Mouse (Mus musculus): ENCODE measurements around the gene Babam2. TPM values are rescaled to one million over a fixed set of nuclear protein-coding genes. Genes with fewer than 3 reads are reported as not detected.

The Babam2 gene
- polyA plus RNA-seq, 1 experiment from 2014 or later, result 46.4 TPM

DNA sequence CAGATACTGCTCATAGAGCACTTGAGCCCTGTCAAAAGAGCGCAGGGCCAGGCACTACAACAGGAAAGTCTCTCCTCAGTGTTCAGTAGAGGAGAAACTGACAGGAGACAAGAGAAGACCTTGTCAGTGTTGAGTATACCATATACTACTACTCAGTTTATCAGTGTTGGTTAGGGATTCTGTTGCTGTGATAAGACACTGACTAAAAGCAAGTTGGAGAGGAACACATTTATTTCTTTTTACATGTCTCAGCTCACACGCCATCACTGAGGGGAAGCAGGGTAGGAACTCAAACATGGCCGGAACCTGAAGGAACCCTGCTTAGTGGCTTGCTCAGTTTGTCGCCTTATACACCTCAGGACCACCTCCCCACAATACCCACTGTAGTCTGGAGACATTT is 64.4 kb downstream of the Babam2 start:
- no peak overlapping the region for H3K4me3 ChIP-seq
- no peak overlapping the region for H3K9ac ChIP-seq (replicated peaks)
- ATAC-seq (ENCODE audit: low FRiP score, low read depth), result no peak
- no peaks in the 10 kb centered on the region for H3K4me1 ChIP-seq
- H3K27ac ChIP-seq (replicated peaks), result no peak overlapping the region
- no peaks in the 10 kb centered on the region for H3K36me3 ChIP-seq
- no peak overlapping the region for H3K4me2 ChIP-seq (replicated peaks)
- H3K27me3 ChIP-seq, result no peaks in the 10 kb centered on the region
- WGBS, result 92% methylated on average over 4 of the region's 4 CpGs
- H3K9me3 ChIP-seq, result no peaks in the 10 kb centered on the region

- Histone ChIP-seq H3K4me3 (no peak overlapping the region), H3K9ac (replicated peaks) (no peak overlapping the region), H3K9me3 (no peaks in the 10 kb centered on the region), H3K27me3 (no peaks in the 10 kb centered on the region), H3K27ac (replicated peaks) (no peak overlapping the region), H3K4me1 (peaks cover 6% of the 10 kb centered on the region), H3K36me3 (no peaks in the 10 kb centered on the region), H3K4me2 (replicated peaks) (no peak overlapping the region)
- no peak for ATAC-seq (ENCODE audit: low FRiP score, low read depth)
- WGBS, result 83% methylated on average over 1 of the region's 1 CpGs
Measured at GRCm38 (mm10) chr5:31762773-31763172, 65.3 kb downstream of the Babam2 start.

DNA sequence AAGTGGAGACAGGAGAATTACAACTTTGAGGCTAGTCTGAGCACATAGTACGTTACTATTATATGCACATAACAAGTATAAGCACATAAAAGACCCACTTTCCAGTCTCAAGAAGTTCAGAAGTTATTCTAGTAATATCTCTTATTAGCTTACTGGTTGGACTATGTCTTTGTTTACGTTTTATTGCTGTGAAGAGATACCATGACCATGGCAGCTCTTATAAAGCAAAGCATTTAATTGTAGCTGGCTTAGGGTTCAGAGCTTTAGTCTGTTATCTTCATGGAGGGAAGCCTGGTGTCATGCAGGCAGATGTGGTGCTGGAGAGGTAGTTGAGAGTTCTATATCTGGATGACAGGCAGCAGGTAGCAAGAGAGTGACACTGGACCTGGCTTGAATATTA is 68.3 kb downstream of the Babam2 start:
- no peaks in the 10 kb centered on the region for H3K9me3 ChIP-seq
- H3K27me3 ChIP-seq, result no peaks in the 10 kb centered on the region

DNA sequence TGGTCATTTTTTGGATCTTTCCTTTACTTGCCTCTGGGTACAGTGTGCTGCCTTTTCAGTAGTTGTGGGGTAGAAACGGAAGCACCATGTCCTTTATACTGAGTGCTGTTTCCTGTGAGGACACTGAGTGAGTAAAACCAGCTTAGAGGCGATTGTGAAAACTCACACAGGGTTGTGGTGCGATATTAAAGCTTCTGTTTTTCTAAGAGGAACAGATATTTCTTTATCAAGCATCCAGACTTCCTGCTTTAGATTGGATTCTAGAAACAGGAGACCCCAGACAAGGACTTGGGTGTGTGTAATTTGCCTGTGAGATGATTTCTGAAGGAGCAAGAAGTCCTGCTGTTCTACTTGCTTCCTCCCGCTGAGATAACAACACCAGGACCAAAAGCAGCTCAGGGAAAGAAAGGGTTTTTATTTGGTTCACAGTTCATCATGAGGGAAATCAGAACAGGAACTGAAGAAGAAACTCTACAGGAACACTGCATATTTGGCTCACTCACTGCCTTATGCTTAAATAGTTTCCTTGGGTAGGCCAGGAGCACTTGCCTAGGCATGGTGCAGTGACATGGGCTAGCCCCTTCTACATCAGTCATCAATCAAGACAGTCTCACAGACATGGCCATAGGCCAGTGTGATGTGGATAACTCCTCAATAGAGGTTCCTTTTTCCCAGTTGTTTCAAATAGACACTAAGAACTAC is 69.5 kb downstream of the Babam2 start:
- 65% methylated on average over 4 of the region's 4 CpGs for WGBS

More for the DNA sequence above, 68.3 kb downstream of the Babam2 start:
- Histone ChIP-seq H3K4me1 (peaks cover 8% of the 10 kb centered on the region), H3K4me3 (no peak overlapping the region), H3K9ac (replicated peaks) (no peak overlapping the region), H3K27ac (replicated peaks) (no peak overlapping the region), H3K4me2 (replicated peaks) (no peak overlapping the region), H3K36me3 (no peaks in the 10 kb centered on the region)
- ATAC-seq (ENCODE audit: low FRiP score, low read depth), result no peak
- WGBS, result 94% methylated on average over 2 of the region's 2 CpGs

GRCm38 (mm10) chr5:31771486-31771885 is 74.0 kb downstream of the Babam2 start:
- Histone ChIP-seq H3K4me1 (peaks cover 8% of the 10 kb centered on the region), H3K9ac (replicated peaks) (no peak overlapping the region), H3K36me3 (no peaks in the 10 kb centered on the region), H3K4me2 (replicated peaks) (no peak overlapping the region), H3K27ac (replicated peaks) (no peak overlapping the region), H3K27me3 (no peaks in the 10 kb centered on the region), H3K9me3 (no peaks in the 10 kb centered on the region), H3K4me3 (no peak overlapping the region)
- no peak for ATAC-seq (ENCODE audit: low FRiP score, low read depth)
- WGBS, result 85% methylated on average over 5 of the region's 5 CpGs

More for the DNA sequence above, 69.5 kb downstream of the Babam2 start:
- no peak overlapping the region for H3K9ac ChIP-seq (replicated peaks)
- H3K4me1 ChIP-seq, result peaks cover 8% of the 10 kb centered on the region
- no peak overlapping the region for H3K4me3 ChIP-seq
- no peaks in the 10 kb centered on the region for H3K36me3 ChIP-seq
- H3K27ac ChIP-seq (replicated peaks), result no peak overlapping the region
- H3K4me2 ChIP-seq (replicated peaks), result no peak overlapping the region
- ATAC-seq (ENCODE audit: low FRiP score, low read depth), result no peak
- H3K9me3 ChIP-seq, result no peaks in the 10 kb centered on the region
- H3K27me3 ChIP-seq, result no peaks in the 10 kb centered on the region

DNA sequence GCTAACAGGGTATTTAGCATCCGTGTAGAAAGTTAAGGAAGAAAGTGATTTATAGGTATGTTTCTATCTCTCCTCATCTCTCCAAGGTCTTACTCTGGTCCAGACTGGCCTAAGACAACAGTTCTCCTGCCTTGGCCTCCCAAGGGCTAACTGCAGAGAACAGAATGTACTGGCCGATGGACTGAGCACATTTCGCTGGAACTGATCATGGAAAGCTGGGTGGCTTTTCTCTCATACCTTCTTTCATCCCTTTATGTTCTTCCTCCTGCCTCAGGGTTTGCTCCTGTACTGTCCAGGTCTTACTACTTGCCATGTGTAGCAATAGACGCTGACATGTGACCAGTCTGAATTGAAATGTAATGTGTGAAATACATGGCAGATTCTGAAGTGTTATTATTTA is 74.4 kb downstream of the Babam2 start:
- peaks cover 8% of the 10 kb centered on the region for H3K4me1 ChIP-seq
- H3K36me3 ChIP-seq, result no peaks in the 10 kb centered on the region
- ATAC-seq (ENCODE audit: low FRiP score, low read depth), result no peak
- H3K4me2 ChIP-seq (replicated peaks), result no peak overlapping the region
- no peak overlapping the region for H3K4me3 ChIP-seq
- H3K9ac ChIP-seq (replicated peaks), result no peak overlapping the region
- H3K9me3 ChIP-seq, result no peaks in the 10 kb centered on the region
- no peak overlapping the region for H3K27ac ChIP-seq (replicated peaks)
- no peaks in the 10 kb centered on the region for H3K27me3 ChIP-seq
- 92% methylated on average over 4 of the region's 4 CpGs for WGBS

GRCm38 (mm10) chr5:31774976-31775375 is 77.5 kb downstream of the Babam2 start:
- WGBS, result 95% methylated on average over 6 of the region's 6 CpGs

GRCm38 (mm10) chr5:31781624-31782023 is 84.1 kb downstream of the Babam2 start:
- no peaks in the 10 kb centered on the region for H3K4me1 ChIP-seq
- no peak overlapping the region for H3K4me3 ChIP-seq
- no peak overlapping the region for H3K9ac ChIP-seq (replicated peaks)
- WGBS, result 84% methylated on average over 5 of the region's 5 CpGs
- no peak for ATAC-seq (ENCODE audit: low FRiP score, low read depth)
- H3K27me3 ChIP-seq, result no peaks in the 10 kb centered on the region
- no peak overlapping the region for H3K27ac ChIP-seq (replicated peaks)
- no peaks in the 10 kb centered on the region for H3K36me3 ChIP-seq
- no peaks in the 10 kb centered on the region for H3K9me3 ChIP-seq
- H3K4me2 ChIP-seq (replicated peaks), result no peak overlapping the region

More at GRCm38 (mm10) chr5:31774976-31775375, 77.5 kb downstream of the Babam2 start:
- no peak overlapping the region for H3K27ac ChIP-seq (replicated peaks)
- H3K4me3 ChIP-seq, result no peak overlapping the region
- H3K9me3 ChIP-seq, result no peaks in the 10 kb centered on the region
- no peaks in the 10 kb centered on the region for H3K4me1 ChIP-seq
- no peaks in the 10 kb centered on the region for H3K27me3 ChIP-seq
- H3K9ac ChIP-seq (replicated peaks), result no peak overlapping the region
- no peaks in the 10 kb centered on the region for H3K36me3 ChIP-seq
- H3K4me2 ChIP-seq (replicated peaks), result no peak overlapping the region
- ATAC-seq (ENCODE audit: low FRiP score, low read depth), result no peak

DNA sequence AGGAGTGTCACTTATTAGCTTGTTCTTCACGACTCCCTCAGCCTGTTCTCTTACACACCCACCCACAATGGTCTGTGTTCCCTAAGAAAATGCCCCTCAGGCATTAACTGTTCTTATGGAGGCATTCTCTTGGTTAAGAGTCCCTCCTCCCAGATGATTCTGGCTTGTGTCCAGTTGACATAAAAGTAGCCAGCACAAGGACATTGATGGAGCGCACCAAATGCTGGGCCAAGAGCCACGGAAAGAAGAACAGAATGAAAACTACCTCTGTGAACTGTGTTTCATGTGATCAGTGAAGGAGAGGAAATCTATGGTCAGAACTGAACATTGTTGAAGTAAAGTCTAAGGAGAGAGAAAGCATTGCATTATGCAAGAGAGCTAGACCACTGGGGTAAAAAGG is 89.7 kb downstream of the Babam2 start:
- Histone ChIP-seq H3K4me2 (replicated peaks) (no peak overlapping the region), H3K27me3 (no peaks in the 10 kb centered on the region), H3K36me3 (no peaks in the 10 kb centered on the region), H3K27ac (replicated peaks) (no peak overlapping the region), H3K9me3 (no peaks in the 10 kb centered on the region), H3K4me1 (no peaks in the 10 kb centered on the region), H3K9ac (replicated peaks) (no peak overlapping the region), H3K4me3 (no peak overlapping the region)
- no peak for ATAC-seq (ENCODE audit: low FRiP score, low read depth)
- 93% methylated on average over 3 of the region's 3 CpGs for WGBS

DNA sequence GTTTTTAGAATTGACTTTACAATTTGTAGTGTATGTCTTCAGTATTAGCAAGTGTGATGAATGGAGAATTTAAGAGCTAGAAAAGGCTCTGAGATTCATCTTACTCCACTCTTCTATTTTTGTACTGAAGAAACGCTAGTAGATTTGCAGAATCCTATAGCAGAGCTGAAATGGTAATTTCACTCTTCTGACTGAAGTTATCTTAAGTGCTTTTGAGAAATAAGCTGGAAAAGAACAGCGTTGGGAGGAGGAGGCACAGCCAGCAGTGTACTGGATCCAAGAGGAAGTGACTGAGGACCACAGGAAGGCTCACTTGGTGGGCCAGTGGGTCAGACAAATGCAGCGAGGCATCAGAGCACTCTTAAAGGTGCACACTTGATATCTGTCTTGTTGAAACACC is 90.1 kb downstream of the Babam2 start:
- Histone ChIP-seq H3K36me3 (no peaks in the 10 kb centered on the region), H3K9ac (replicated peaks) (no peak overlapping the region), H3K4me1 (no peaks in the 10 kb centered on the region), H3K9me3 (no peaks in the 10 kb centered on the region), H3K27me3 (no peaks in the 10 kb centered on the region), H3K4me2 (replicated peaks) (no peak overlapping the region), H3K27ac (replicated peaks) (no peak overlapping the region), H3K4me3 (no peak overlapping the region)
- 83% methylated on average over 3 of the region's 3 CpGs for WGBS
- no peak for ATAC-seq (ENCODE audit: low FRiP score, low read depth)

DNA sequence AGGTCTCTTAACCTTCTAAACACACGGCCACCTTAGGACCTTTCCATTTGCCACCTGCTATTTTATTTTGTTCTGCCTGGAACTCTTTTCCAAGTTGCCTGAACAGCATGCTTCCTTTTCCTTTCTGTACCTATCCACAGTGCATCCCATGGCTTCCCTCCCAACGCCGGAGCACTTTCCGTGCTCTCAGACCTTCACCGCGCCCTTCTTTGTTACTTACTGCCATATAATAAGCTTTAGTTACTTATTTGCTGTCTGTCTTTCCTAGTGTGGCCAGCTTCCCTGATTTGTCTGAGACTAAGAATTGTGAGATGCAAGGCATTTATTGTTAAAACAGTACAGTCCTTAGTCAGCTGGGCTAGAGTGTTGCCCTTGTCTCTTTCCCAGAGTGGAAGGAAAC is 94.9 kb downstream of the Babam2 start:
- Histone ChIP-seq H3K9me3 (no peaks in the 10 kb centered on the region), H3K4me1 (no peaks in the 10 kb centered on the region), H3K27ac (replicated peaks) (no peak overlapping the region), H3K27me3 (no peaks in the 10 kb centered on the region), H3K4me3 (no peak overlapping the region), H3K9ac (replicated peaks) (no peak overlapping the region), H3K36me3 (no peaks in the 10 kb centered on the region), H3K4me2 (replicated peaks) (no peak overlapping the region)
- WGBS, result 91% methylated on average over 6 of the region's 6 CpGs
- ATAC-seq (ENCODE audit: low FRiP score, low read depth), result no peak

DNA sequence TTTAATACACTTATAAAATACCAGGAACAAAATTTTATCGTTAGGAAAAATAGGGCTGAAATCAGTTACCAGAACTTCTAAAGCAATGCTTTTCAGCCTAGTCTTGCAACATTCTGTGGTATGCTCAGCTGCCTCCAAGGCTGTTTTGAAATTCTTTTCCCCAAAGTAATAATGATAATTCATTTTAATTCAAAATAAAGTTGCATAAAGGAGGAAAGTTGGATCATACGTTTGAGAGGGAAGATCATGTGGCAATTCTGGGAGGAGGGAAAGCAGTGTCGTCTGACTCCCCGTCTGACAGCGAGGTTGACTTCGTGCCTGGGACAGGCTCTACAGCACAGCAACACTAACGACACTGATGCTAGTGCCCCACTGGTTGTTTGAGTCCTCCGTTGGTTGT is 95.4 kb downstream of the Babam2 start:
- no peak overlapping the region for H3K4me2 ChIP-seq (replicated peaks)
- no peaks in the 10 kb centered on the region for H3K9me3 ChIP-seq
- no peaks in the 10 kb centered on the region for H3K36me3 ChIP-seq
- H3K4me1 ChIP-seq, result no peaks in the 10 kb centered on the region
- WGBS, result 85% methylated on average over 8 of the region's 8 CpGs
- H3K4me3 ChIP-seq, result no peak overlapping the region
- no peak for ATAC-seq (ENCODE audit: low FRiP score, low read depth)
- H3K27me3 ChIP-seq, result no peaks in the 10 kb centered on the region
- no peak overlapping the region for H3K9ac ChIP-seq (replicated peaks)
- H3K27ac ChIP-seq (replicated peaks), result no peak overlapping the region

DNA sequence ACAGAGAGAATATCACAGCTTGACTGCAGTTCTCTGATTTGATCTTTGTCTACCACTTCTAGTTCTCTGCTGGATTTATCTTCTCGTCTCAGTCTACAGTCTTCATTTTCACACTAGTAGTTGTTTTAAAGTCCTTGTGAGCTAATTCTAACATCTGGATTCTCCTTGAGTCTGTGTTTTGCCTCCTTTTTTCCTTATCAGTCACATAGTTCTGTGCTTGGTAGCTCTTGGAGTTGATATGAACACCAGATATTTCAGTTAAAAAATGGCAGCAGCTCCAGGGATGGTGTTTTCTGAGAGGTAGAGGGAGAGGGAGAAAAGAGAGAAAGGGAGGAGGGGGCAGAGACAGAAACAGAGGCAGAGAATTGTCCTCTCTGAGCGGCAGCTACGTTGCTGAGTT is 97.9 kb downstream of the Babam2 start:
- H3K9me3 ChIP-seq, result no peaks in the 10 kb centered on the region
- 91% methylated on average over 3 of the region's 3 CpGs for WGBS
- no peaks in the 10 kb centered on the region for H3K36me3 ChIP-seq
- H3K27ac ChIP-seq (replicated peaks), result no peak overlapping the region
- no peak for ATAC-seq (ENCODE audit: low FRiP score, low read depth)
- H3K4me2 ChIP-seq (replicated peaks), result no peak overlapping the region
- H3K4me1 ChIP-seq, result no peaks in the 10 kb centered on the region
- H3K27me3 ChIP-seq, result no peaks in the 10 kb centered on the region
- H3K4me3 ChIP-seq, result no peak overlapping the region
- no peak overlapping the region for H3K9ac ChIP-seq (replicated peaks)
